Mouse (Mus musculus) embryonic fibroblast, embryonic 13.5 days (primary cell): ENCODE measurements around the gene Sh2d1b2.

Source experiments
- CTCF ChIP-seq: IDR thresholded peaks from 2 replicates; pipeline ENCODE4 v1.5.1; 2011; ENCODE audit warnings: mild to moderate bottlenecking, control low read depth, low read length, moderate library complexity, borderline replicate concordance; ENCODE audit not compliant: insufficient read depth
- POLR2A ChIP-seq: IDR thresholded peaks from 2 replicates; pipeline ENCODE4 v1.6.1; 2011; ENCODE audit warnings: low read depth, mild to moderate bottlenecking, control low read depth, low read length, moderate library complexity

DNA sequence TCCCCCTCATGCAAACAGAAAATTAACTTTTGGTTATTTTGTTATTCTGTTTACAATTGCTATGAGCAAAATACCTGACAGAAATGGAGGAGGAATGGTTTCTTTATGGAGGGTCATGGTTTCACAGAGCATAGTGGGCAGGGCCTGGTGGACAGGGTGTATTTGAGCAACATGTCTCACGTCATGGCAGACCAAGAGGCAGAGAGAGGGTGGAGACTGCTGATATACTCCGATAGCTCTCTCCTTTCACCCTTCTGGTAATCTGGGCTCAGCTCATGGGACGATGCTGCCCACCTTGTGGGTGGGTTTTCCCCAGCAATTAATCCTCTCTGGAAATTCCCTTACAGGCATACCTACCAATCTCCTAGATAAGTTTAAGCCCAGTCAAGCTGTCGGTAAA is 42.3 kb upstream of the Sh2d1b2 start:
- TF ChIP-seq POLR2A (no peak), CTCF (no peak)
